Mouse (Mus musculus) bone marrow, adult 2 months (tissue): ENCODE measurements at regions not wholly inside any gene's neighbourhood (a gene's known extent, or its start where the extent isn't known, plus 50 kb on each side); places are given as distances from the start of the nearest gene placed in this dataset.

Source experiments
- CTCF ChIP-seq: fragments of 200-500 bp; IDR thresholded peaks from 2 replicates; pipeline ENCODE4 v1.5.1; 2011; ENCODE audit warnings: low read length, control low read depth; ENCODE audit not compliant: control insufficient read depth, insufficient read depth
- POLR2A ChIP-seq: fragments of 200-500 bp; IDR thresholded peaks from 2 replicates; pipeline ENCODE4 v1.6.1; 2011; ENCODE audit warnings: low read depth, mild to moderate bottlenecking, control low read depth, low read length, borderline replicate concordance; ENCODE audit not compliant: control insufficient read depth

DNA sequence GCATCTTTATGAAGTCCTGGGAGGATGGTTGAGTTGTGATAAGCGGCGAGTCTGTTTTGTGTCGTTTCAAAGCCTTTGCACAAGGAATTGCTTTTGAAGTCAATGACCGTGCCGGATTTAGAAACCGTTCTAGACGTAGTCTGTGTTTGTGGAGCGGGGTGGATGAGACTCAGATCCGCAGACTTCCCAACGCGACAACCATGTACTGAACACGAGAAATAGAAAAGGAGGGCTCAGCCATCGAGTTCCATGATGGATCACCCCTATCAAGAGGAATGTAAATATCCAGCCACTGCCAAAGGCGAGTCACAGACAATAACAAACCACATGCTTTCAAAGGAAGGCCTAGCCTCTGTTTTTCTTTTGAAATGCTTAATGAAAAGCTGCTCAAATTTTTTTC lies 120.5 kb downstream of the Mterf1b start:
- TF ChIP-seq CTCF (no peak), POLR2A (no peak)
